Mouse (Mus musculus): ENCODE results near the gene Bcl2l11. TPM values are rescaled to one million over a fixed set of nuclear protein-coding genes. Genes with fewer than 3 reads are reported as not detected.
"Not testable (repeated sequence)": the region's sequence is repeated elsewhere in the genome, so short reads cannot be mapped to it uniquely, and the experiment has no call there.

The Bcl2l11 gene
- polyA plus RNA-seq (2012; rRNA removed), result 6.5 and 8.1 TPM in 2 replicates

DNA sequence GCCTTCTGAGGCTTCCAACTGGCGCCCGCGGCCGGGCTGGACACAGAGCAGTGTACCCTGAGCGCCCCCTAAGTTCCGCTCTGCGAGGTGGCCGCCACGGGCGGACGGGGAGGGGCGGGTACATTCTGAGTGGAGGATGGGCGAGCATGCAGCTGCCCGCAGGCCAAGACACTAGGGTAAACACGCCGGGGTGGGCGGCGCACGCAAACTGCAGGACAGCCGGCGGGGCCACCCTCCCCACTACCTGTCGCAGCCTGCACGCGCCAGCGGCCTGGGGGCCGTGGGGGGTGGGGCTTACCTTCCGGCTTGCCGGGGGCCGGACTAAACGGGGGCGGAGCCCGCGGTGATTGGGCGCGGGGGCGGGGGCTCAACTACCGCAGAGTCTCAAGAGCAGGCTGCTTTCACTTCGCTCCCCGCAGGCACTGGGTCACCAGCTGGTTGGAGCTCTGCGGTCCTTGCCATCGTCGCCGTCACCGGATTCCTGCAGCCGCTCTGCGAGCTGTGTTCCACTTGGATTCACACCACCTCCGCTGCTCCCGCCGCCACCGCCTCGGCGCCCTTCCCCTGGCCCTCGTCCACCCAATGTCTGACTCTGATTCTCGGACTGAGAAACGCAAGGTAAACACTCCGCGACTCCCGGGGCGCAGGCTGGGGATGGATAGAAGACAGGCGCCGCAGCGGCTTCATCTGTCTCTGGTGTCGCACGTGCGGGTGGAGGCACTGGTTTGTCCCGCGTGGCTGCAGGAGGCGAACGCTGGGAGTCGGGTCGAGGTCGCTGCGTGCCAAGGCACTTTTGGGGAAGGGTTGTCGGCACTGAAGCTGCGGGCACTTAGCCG lies at the start of gene Bcl2l11:
TSS of gene Bcl2l11 (plus strand) at position 404 of the 836 bp plus-strand sequence.
- DNase-seq (ENCODE audit: extremely low spot score in 1 of 2, low spot score in 1 of 2), result peak; percentile 71 to 87

DNA sequence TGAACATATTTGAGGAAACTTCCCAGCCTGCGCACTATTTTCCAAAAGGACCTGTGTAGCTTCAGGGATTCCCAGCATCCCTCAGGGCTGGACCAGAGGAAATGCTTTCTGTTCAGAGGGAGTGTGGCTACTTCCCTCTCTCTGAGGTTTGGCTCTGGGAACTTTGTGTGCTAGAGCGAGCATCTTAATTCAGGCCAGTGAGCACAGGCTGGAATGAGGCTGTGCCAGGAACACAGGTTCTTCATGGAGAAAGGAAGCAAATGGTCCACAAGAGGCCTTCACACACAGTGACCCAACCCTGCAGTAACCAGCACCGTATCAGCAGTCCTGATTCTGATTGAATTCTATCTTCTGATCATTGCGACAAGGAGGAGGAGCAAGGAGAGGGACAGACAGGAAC lies 48.9 kb upstream of the Bcl2l11 start:
- DNase-seq (ENCODE audit: extremely low spot score in 1 of 2, low spot score in 1 of 2), result no peak

DNA sequence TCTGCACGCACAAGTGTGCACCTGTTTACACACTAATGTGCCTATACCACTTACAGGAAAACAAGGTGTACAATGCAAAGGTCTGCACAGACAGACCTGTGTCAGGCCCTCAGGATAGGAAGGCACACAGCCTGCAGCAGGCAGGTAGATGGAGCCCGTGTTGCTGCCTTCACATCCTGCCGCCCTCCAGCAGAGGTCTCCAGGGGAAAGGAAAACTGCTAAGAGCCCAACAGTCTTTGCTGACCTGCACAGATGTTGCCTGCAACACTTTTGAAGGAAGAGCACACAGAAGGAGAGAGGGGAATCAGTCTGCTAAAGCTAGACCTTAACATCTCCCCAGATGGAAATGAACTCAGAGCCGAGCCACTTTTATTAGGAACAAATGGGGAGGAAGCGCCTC lies 47.0 kb upstream of the Bcl2l11 start:
- no peak for DNase-seq (ENCODE audit: extremely low spot score in 1 of 2, low spot score in 1 of 2)

DNA sequence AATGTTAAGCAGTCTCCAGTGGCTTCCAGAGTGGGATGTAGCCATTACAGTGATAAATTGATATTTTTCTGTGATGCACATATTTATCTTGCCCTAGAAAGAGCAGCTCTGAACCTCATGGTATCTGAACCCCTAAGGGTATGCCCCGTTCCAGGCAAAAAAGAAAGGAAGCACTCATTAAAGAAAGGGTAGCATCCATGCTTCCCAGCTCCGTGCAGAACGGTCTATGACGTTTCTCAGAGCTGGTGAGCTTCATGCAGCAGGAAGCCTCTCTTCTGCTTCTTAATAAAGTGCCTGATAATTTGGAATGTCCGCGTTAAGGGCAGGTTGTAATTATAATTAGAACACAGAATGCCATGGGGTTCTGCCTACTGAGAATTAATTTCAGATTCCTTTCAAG lies 46.5 kb upstream of the Bcl2l11 start:
- no peak for DNase-seq (ENCODE audit: extremely low spot score in 1 of 2, low spot score in 1 of 2)

DNA sequence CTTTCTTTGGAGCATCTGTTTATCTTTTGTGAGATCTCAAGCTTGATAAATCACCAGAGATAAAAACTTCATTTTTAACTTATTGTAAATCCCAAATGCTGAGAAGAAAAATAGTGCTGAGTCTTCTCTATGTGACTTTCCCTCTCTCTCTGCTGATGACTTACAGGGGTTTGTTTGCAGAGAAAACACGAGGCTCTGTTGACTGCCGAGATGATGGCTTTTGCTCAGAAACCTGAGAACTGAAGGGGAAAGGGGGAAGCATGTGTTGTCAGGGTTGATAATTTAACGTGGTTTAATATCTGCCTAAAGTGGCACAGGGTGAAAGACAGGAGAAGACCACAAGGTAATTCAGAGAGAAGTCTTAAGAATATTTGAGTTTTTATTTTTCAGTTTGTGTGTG lies 42.0 kb upstream of the Bcl2l11 start:
- DNase-seq (ENCODE audit: extremely low spot score in 1 of 2, low spot score in 1 of 2), result no peak

DNA sequence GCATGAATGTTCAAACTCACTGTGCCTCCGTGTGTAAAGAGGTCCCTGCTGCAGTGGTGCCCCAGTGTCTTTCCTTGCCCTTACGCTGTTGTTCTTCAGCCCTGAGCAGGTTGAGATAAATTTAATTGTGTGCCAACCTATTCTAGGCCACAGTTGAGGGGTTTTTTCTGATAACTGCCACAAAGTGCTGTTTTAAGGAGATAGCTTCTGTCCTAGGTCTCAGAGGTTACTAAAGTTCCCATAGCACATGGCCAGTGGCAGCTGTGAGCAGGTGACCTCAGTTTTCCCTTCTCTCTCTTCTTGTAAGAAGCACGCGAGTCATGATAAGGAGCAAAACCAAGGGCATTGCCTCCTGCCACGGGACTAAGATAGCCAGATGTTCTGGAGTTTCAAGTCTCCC lies 41.2 kb upstream of the Bcl2l11 start:
- DNase-seq (ENCODE audit: extremely low spot score in 1 of 2, low spot score in 1 of 2), result no peak

DNA sequence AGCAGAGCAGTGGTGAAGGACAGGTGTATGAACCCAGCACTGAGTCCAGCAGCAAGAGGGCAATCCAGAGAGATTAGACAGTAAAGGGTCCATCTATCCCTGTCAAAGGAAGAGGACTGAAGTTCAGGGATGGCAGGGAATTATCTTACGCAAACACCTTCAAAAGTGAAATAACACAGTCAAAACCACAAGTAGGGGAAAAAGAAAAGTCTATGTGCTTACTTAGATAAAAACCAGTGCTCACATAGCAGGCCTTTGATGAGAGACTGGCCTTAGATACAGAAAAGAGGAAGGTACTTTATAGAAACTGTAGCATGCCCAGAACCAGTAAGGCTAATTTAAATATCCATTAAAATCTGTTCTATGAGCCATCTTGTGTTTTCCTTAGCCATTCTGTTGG lies 40.4 kb upstream of the Bcl2l11 start:
- no peak for DNase-seq (ENCODE audit: extremely low spot score in 1 of 2, low spot score in 1 of 2)

DNA sequence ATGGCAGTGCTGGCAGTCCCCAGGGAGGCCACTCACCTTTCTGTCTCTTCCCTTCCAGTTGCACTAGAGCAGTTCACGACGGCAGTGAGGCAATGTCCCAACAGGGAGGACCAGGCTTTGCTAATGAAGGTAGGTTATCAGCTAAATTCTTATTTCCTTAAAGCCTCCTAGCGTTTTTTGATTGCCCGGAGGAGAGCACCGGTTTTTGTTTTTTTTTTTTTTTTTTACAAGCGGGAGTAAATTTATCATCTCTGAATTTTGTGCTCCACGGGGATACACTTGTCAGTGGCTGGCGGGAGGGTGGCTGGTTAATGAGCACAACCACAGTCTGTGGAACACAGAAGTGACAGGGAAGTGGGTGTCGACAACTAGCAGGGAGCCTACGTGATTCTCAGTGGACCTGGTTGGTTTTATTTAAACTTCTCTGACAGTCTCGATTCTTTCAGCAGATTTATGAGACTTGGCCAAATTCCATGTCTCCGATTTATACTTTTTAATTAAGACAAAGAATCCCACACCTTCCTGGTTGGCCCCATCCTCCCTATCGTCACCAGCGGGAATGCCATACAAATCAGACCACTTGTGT lies 39.4 kb upstream of the Bcl2l11 start:
- DNase-seq (ENCODE audit: extremely low spot score in 1 of 2, low spot score in 1 of 2), result peak; percentile 19 to 30

DNA sequence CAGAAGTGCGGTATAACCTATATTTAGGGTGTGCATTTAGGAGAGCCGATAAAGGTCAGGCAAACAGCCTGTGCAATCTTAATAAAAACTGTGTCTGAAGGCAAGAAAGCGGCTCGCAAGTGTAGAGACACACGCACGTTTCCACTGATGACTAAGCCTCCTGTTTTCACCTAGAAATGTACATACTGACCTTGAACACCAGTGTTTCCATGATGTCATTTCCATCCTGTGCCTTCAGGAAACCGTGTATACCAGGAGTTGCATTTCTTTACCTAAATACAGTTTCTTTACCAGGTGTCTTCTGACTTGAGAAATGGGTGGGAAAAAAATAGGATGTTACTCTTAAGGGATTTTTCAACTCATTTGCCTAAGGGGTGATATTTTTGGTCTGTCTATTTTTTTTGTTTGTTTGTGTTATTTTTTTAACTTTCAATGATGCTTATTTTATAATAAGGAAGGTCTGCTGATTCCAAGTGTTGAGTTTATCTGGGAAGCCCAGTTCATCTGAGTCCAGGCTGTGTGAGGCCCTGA lies 38.8 kb upstream of the Bcl2l11 start:
- no peak for DNase-seq (ENCODE audit: extremely low spot score in 1 of 2, low spot score in 1 of 2)

DNA sequence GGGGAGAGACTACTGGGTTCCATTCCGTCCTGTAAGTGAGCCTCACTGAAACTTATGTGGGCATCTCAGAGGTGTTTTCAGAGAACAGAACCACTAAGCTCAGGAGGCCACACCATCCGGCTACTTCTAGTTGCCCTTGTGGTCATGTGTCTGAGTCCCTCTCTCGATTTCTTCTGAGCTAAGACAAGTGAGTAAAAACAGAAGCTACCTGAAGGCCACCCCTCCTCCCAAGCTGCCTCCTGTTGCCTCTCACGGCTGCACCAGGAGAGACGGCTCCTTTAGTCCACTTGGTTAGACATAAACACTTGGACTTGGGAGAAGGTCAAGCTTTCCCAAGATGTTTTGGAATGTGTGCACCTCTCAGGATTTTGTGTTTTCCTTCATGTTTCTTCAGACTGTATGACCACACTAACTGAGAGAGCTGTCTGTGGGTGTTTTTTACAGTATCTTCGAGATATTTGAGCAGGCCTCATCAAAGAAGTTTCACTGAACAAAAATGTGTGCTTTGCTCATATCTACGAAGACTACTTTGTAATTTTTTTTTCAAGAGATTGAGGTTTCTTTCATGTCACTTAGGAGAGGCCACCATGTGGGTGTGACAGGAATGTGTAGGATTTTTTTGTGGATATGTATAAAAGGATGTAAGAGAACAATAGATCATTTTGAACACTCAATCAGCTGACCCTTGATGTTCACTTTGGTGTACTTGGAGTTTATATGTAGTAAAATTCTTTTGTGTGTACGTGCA lies 37.9 kb upstream of the Bcl2l11 start:
- DNase-seq (ENCODE audit: extremely low spot score in 1 of 2, low spot score in 1 of 2), result no peak

DNA sequence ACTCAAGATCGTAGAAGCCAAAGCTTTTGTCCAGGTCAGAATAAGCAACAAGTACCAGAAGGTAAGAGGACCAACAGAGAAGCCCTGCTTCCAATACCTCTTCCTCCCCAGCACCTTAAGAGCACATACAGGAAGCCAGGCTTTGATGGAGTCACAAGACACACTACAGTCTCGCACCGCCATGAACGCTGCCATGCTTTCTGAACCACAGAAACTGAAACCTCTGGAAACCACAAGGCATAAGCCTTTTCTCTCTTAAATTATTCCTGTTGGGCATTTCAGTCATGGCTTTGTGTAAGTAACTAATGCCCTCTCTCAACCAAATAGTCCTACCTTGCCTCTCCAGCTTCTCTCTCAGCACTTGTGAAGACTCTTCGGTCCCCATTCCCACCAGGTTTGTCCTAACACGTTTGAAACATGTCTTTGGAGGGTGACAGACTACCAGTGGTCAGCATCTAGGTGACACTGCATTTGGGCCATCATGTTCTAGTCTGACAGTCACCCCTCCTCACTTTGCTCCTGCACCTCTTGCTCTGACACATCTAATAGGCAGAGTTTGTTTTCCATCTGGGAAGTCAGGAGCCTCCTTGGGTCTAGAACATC lies 35.5 kb upstream of the Bcl2l11 start:
- DNase-seq (ENCODE audit: extremely low spot score in 1 of 2, low spot score in 1 of 2), result no peak

DNA sequence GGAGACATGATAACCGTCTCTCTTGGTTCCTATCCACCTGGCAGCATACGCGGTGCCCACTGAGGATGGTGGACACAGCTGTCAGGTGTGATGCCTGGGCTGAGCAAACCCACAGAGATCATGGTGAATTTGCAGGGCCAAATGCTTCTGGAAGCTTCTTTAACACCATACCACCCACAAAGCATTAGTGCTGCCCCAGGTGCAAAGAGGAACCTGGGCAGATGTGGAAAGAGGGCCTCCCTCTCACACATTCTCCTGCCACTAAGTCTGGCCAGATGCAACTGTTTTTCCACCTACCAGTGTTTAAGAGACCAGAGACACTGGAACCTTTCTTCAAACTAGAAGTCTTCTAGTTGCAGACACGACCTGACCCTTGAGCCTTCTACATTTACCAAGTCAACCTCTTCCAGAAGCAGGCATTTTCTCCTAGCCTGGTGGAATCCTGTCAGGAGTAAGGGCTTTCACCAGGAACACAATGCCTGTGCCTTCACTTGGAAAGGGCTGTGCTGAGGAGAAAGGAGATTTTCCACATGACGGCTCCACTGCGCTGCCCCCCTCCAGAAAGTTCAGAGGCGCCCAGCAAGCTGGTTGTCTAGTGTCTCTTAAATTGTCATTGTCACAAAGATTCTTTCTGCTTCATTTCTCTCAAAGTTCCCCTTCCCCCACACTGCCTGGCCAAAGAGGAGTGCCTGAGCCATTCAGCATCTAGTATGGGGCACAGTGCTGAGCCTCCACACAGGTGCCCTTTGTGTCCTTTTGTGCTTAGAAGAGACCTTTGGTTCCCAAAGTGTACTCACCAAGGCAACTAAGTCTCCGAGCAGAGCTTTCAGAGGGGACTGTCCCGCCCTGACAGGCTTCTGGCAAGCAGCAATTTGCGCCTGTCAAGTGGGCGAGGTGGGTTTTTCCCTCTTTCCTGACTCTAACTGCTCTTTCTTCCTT lies 34.1 kb upstream of the Bcl2l11 start:
- no peak for DNase-seq (ENCODE audit: extremely low spot score in 1 of 2, low spot score in 1 of 2)

DNA sequence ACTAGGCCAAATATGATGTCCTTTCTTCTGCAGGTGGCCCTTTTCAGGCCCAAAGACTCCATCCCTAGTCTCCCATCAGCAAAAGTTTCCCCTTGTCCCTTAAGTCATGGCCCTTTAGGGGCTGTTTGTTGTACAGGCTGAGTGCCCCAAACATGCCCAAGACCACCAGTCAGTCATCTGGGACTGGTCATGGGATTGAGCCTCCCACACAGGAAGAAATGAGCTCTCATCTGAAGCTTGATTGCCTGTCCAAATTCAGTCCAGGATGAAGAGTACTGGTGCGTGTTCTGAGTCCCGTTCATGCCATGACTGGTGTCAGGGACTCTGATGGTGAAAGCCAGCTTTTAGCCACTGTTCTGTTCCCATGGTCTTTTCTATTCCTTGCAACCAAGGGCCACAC lies 33.4 kb upstream of the Bcl2l11 start:
- DNase-seq (ENCODE audit: extremely low spot score in 1 of 2, low spot score in 1 of 2), result no peak

DNA sequence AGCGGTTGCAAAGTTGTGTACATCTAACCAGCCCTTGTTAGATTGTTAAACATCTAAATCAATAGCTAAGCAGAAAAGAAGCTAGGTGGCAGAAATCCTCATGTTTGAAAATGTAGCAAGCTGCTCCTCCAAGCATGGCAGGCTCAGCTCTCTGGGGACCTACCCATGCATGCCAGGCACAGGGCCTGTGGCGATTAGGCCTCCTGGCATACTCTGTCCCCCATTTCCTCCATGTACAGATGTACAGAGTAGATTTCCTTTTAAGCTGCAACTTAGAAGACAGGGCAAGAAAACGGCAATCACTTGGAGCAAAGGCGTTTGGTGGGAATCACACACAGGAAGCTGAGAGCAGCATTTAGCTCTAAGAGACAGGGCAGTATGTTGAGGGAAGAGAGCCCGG lies 31.6 kb upstream of the Bcl2l11 start:
- no peak for DNase-seq (ENCODE audit: extremely low spot score in 1 of 2, low spot score in 1 of 2)

DNA sequence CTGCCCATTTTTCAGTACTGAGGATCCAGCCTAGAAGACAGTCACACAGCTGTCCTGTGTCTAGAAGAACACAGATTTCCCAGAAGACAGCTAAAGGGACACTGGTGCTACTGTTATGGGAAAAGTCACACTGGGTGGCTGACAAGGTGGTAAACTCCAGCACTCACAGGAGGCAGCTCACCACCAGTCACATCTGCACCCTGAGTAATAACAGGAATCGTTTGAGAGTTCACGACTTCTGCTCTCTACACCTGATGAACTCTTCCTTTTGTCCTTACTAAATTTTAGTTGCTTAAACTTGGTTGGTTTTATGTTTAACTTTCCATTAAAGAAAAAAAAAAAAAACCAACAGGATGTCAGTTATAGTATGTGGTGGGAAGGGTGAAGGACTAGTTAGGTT lies 31.2 kb upstream of the Bcl2l11 start:
- DNase-seq (ENCODE audit: extremely low spot score in 1 of 2, low spot score in 1 of 2), result no peak

DNA sequence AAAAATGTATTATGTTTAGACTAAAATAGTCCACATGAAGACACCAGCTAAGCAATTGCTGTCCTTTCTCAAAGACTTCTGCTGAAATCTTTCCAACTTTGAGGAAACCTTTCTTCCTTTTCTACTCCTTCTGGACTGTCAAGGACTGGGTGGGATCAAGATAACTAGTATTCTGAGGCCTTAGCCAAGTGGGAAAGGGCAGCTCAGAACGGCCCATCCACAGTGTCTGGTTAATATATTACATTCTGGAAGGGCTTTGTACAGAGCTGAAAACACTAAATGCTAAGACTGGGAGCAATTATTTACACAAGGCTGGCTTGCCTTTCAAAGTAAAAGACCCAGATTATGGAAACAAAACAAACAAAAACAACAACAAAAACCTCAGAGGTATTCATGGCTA lies 30.6 kb upstream of the Bcl2l11 start:
- no peak for DNase-seq (ENCODE audit: extremely low spot score in 1 of 2, low spot score in 1 of 2)

DNA sequence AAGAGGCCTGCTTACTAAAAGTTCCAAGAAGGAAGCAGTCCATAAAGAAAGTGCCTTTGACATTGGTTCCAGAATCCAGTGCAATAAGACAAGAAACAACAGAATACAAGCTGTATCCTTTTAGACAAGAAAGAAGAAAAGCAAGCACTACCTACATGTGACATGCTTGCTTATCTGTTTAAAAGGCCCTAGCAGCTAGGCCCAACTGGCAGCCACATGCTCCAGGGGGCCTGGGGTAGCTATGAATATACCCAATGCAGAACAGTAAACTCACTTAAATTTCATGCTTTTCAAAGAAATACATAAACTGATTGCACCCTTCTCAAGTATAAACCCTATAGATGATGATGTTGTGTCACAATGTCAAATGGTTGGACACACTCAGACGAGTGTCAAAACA lies 29.8 kb upstream of the Bcl2l11 start:
- DNase-seq (ENCODE audit: extremely low spot score in 1 of 2, low spot score in 1 of 2), result no peak

DNA sequence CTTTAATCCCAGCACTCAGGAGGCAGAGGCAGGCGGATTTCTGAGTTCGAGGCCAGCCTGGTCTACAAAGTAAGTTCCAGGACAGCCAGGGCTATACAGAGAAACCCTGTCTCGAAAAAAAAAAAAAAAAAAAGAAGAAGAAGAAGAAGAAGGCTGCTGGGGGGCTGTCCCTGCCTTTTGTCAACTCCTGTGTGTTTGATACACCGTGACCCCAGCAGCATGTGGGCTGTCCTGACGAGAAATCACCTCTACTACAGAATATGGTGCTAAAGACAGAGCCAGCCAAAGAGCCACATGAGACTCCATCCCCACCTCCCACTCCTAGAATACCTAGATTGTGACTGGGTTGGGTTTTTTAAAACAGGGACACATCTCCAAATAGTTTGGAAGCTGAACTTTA lies 27.7 kb upstream of the Bcl2l11 start:
- not testable (repeated sequence) for DNase-seq (ENCODE audit: extremely low spot score in 1 of 2, low spot score in 1 of 2)

DNA sequence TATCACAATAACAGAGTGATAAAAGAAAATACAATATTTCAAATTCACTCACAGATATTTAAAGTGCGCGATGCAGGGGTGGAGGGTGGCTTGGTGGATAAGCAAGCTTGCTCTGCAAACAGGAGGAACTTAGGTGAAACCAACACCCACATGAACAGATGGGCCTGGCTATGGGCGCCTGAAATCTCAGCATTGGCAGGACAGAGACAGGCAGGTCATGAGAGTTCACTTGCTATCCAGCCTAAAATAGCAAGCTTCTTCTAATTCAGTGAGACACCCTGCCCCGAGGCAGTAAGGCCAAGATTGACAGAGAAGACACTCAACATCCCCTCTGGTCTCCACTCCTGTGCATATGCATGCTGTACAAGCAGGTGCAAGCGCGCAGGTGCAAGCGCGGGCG lies 23.8 kb upstream of the Bcl2l11 start:
- DNase-seq (ENCODE audit: extremely low spot score in 1 of 2, low spot score in 1 of 2), result no peak

DNA sequence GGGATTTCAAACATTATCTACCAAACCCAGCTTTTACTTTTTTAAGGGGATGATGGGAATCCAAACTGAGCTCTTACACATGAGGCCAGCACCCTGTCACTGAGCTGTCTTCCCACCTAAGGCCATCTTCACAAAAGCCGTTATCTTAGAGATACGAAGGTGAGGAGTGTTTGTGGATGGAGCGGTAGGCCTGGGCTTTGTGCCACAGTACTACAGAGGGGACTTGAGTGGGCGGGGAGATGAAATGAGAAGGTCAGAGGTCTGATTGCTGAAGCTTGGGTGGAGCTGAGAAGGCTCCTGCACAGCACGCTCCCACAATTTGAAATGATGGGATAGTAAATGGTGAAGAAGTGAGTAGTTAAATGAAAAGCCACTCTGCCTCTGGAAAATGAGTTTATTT lies 21.0 kb upstream of the Bcl2l11 start:
- no peak for DNase-seq (ENCODE audit: extremely low spot score in 1 of 2, low spot score in 1 of 2)
